Mouse (Mus musculus): ENCODE measurements around the gene Alkbh7. TPM values are rescaled to one million over a fixed set of nuclear protein-coding genes. Genes with fewer than 3 reads are reported as not detected.

Alkbh7 gene
- polyA plus RNA-seq, 1 experiment from 2014 or later = 20.9 TPM

- no peak overlapping the region for H3K4me3 ChIP-seq (replicated peaks)
- no peaks in the 10 kb centered on the region for H3K36me3 ChIP-seq
- no peaks in the 10 kb centered on the region for H3K9me3 ChIP-seq (replicated peaks)
- no peak overlapping the region for H3K9ac ChIP-seq
- no peak overlapping the region for H3K27ac ChIP-seq
- DNase-seq (no peak), ATAC-seq (ENCODE audit: low read depth) (no peak)
- 54% methylated on average over 14 of the region's 14 CpGs for WGBS (ENCODE audit: insufficient replicate concordance)
- H3K4me1 ChIP-seq (replicated peaks) = peaks cover 8% of the 10 kb centered on the region
- H3K4me2 ChIP-seq = no peak overlapping the region
- H3K27me3 ChIP-seq = peaks cover 24% of the 10 kb centered on the region
Measured at GRCm38 (mm10) chr17:56973956-56974707, 23.0 kb upstream of the Alkbh7 start.

DNA sequence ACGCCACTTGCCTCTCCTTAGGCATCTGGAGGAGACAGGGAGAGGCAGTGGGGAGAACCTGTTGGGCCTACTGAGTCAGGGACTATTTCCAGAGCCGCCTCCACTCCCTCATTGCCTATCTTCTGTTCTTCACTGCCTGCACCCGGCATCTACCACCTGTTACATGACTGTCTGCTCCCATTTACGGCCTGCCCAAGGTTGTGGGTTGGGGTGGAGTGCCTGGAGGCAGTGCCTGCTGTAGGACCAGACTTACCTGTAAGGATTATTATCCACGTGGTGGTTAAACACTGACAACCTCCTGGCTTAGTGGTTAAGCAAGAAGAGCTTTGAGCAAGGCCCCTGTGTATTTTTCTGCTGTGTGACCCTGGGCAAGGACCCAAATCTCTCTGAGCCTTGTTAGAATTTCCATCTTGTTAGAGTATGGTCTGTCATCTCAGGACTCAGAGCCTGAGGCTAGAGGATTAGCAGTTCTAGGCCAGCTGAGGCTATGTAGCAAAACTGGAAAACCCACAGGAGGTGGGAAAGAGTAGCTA is 22.4 kb upstream of the Alkbh7 start:
- 62% methylated on average over 5 of the region's 5 CpGs for WGBS (ENCODE audit: insufficient replicate concordance)
- H3K4me1 ChIP-seq (replicated peaks) = peaks cover 11% of the 10 kb centered on the region
- H3K9me3 ChIP-seq (replicated peaks) = no peaks in the 10 kb centered on the region
- H3K36me3 ChIP-seq = no peaks in the 10 kb centered on the region
- no peak overlapping the region for H3K4me3 ChIP-seq (replicated peaks)
- H3K4me2 ChIP-seq = no peak overlapping the region
- no peak overlapping the region for H3K9ac ChIP-seq
- DNase-seq = no peak
- peaks cover 18% of the 10 kb centered on the region for H3K27me3 ChIP-seq
- ATAC-seq (ENCODE audit: low read depth) = no peak
- no peak overlapping the region for H3K27ac ChIP-seq

DNA sequence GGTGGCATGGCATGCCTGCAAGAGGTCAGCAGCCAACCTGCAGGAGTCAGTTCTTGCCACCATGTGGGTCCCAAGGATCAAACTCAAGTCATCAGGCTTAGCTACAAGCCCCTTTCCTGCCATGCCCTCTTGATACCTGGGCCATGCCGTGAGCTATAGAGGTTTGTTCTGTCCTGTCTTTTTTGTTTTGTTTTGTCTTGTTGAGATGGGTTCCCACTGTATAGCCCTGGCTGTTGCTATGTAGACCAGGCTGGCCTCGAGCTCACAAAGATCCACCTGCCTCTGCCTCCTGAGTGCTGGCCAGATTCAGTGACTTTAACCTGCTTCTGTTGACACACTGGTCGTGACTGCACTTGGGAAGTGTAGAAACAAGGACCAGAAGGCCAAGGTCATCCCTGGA is 21.7 kb upstream of the Alkbh7 start:
- H3K4me2 ChIP-seq = no peak overlapping the region
- peaks cover 12% of the 10 kb centered on the region; the same call in 1 of the 2 replicates for H3K27me3 ChIP-seq
- no peaks in the 10 kb centered on the region for H3K36me3 ChIP-seq
- peaks cover 11% of the 10 kb centered on the region for H3K4me1 ChIP-seq (replicated peaks)
- no peak overlapping the region for H3K9ac ChIP-seq
- ATAC-seq (ENCODE audit: low read depth) (no peak), DNase-seq (no peak)
- 57% methylated on average over 3 of the region's 3 CpGs for WGBS (ENCODE audit: insufficient replicate concordance)
- no peak overlapping the region for H3K4me3 ChIP-seq (replicated peaks)
- H3K27ac ChIP-seq = no peak overlapping the region
- H3K9me3 ChIP-seq (replicated peaks) = no peaks in the 10 kb centered on the region

GRCm38 (mm10) chr17:56976531-56977390 is 20.4 kb upstream of the Alkbh7 start:
- Histone ChIP-seq H3K36me3 (no peaks in the 10 kb centered on the region), H3K4me2 (no peak overlapping the region), H3K4me3 (replicated peaks) (no peak overlapping the region), H3K27me3 (0 out of 2 replicates have a peak, but pooled peaks cover 1% of the 10 kb centered on the region), H3K27ac (no peak overlapping the region), H3K9me3 (replicated peaks) (no peaks in the 10 kb centered on the region), H3K9ac (no peak overlapping the region), H3K4me1 (replicated peaks) (peaks cover 11% of the 10 kb centered on the region)
- DNase-seq (no peak), ATAC-seq (ENCODE audit: low read depth) (no peak)
- 56% methylated on average over 8 of the region's 8 CpGs for WGBS (ENCODE audit: insufficient replicate concordance)

DNA sequence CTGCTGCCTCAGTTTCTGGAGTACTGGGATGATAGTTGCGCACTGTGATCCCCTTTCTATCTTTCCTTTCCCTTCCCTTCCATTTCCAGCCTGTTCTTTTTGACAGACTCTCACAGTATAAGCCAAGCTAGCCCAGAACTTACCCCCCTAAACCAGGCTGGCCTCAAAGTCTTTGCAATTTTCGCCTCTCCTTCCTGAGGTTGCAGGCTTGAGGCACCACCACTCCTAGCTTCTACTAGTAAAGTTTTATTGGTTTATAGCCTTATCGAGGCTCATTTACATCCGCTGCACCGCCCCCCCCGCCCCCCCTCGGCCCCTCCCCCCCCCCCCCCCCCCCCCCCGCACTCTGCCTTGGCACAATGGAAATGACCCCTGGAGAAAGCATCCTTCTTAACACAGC is 17.6 kb upstream of the Alkbh7 start:
- H3K4me3 ChIP-seq (replicated peaks) = no peak overlapping the region
- H3K27me3 ChIP-seq = no peaks in the 10 kb centered on the region
- WGBS (ENCODE audit: insufficient replicate concordance) = 24% methylated on average over 7 of the region's 8 CpGs
- H3K36me3 ChIP-seq = no peaks in the 10 kb centered on the region
- ATAC-seq (ENCODE audit: low read depth) (no peak), DNase-seq (no peak)
- H3K27ac ChIP-seq = no peak overlapping the region
- H3K9me3 ChIP-seq (replicated peaks) = no peaks in the 10 kb centered on the region
- no peak overlapping the region for H3K9ac ChIP-seq
- H3K4me1 ChIP-seq (replicated peaks) = peaks cover 8% of the 10 kb centered on the region
- H3K4me2 ChIP-seq = no peak overlapping the region

GRCm38 (mm10) chr17:56981049-56981448 is 16.1 kb upstream of the Alkbh7 start:
- 52% methylated on average over 7 of the region's 7 CpGs for WGBS (ENCODE audit: insufficient replicate concordance)
- ATAC-seq (ENCODE audit: low read depth) (no peak), DNase-seq (no peak)
- H3K36me3 ChIP-seq = no peaks in the 10 kb centered on the region
- no peak overlapping the region for H3K4me3 ChIP-seq (replicated peaks)
- H3K4me2 ChIP-seq = no peak overlapping the region
- peaks cover 7% of the 10 kb centered on the region for H3K4me1 ChIP-seq (replicated peaks)
- no peaks in the 10 kb centered on the region for H3K27me3 ChIP-seq
- no peak overlapping the region for H3K9ac ChIP-seq
- no peak overlapping the region for H3K27ac ChIP-seq
- no peaks in the 10 kb centered on the region for H3K9me3 ChIP-seq (replicated peaks)

DNA sequence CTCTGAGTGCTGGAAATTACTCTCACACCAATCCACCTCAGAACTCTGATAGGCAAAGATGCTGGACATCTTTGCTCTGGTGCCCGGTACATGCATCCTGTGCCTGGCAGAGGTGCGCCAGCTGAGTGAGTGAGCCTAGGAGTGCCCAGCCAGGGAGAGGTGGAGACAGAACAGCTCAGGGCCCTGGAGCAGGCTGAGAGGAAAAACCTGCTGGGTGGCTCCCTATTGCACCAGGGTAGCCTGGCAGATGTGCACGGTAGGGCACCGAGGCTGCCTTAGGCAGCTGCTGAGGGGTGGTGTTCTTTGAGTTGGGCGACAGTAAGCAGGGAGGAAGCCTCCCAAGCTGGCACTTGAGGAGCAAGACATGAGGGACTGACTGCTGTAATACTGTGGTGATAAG is 15.1 kb upstream of the Alkbh7 start, which contains the start of gene Acer1:
TSS of gene Acer1 (minus strand) at position 114 of the 400 bp plus-strand sequence.
- Histone ChIP-seq H3K27me3 (no peaks in the 10 kb centered on the region), H3K27ac (no peak within 1 kb of the TSS), H3K9me3 (replicated peaks) (no peaks in the 10 kb centered on the region), H3K4me1 (replicated peaks) (peaks cover 3% of the 10 kb centered on the region; the same call in 1 of the 2 replicates), H3K4me2 (no peak within 1 kb of the TSS), H3K9ac (no peak within 1 kb of the TSS), H3K36me3 (no peaks in the 10 kb centered on the region), H3K4me3 (replicated peaks) (no peak within 1 kb of the TSS)
- no peak for DNase-seq
- ATAC-seq (ENCODE audit: low read depth) = no peak
- 76% methylated on average over 5 of the region's 5 CpGs for WGBS (ENCODE audit: insufficient replicate concordance)

GRCm38 (mm10) chr17:56984886-56985285 is 12.3 kb upstream of the Alkbh7 start:
- no peak overlapping the region for H3K9ac ChIP-seq
- H3K4me1 ChIP-seq (replicated peaks) = no peaks in the 10 kb centered on the region
- no peak overlapping the region for H3K27ac ChIP-seq
- no peaks in the 10 kb centered on the region for H3K9me3 ChIP-seq (replicated peaks)
- no peak overlapping the region for H3K4me3 ChIP-seq (replicated peaks)
- no peak overlapping the region for H3K4me2 ChIP-seq
- H3K36me3 ChIP-seq = no peaks in the 10 kb centered on the region
- WGBS (ENCODE audit: insufficient replicate concordance) = 63% methylated on average over 9 of the region's 9 CpGs
- H3K27me3 ChIP-seq = no peaks in the 10 kb centered on the region
- no peak for DNase-seq
- ATAC-seq (ENCODE audit: low read depth) = no peak

DNA sequence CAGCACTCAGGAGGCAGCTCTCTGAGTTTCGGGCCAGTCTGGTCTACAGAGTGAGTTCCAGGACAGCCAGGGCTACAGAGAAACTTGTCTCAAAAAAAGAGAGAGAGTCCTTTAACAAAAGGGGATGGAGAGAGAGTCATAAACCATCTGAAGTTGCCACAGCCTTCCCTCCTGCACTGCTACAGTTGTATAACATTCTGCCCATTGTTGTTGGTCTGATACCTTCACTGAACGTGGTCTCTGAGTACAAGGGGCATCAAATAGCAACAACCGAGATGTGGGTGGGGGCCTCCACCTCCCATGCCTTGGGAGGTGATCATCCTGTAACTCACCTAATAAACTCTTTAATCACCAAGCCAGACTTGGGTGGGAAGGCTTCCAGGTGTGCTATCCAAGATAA is 11.5 kb upstream of the Alkbh7 start:
- no peak for ATAC-seq (ENCODE audit: low read depth)
- WGBS (ENCODE audit: insufficient replicate concordance) = 59% methylated on average over 3 of the region's 3 CpGs
- no peak for DNase-seq
- Histone ChIP-seq H3K9ac (no peak overlapping the region), H3K4me1 (replicated peaks) (peaks cover 3% of the 10 kb centered on the region; the same call in 1 of the 2 replicates), H3K4me3 (replicated peaks) (no peak overlapping the region), H3K27ac (no peak overlapping the region), H3K27me3 (no peaks in the 10 kb centered on the region), H3K36me3 (no peaks in the 10 kb centered on the region), H3K4me2 (no peak overlapping the region), H3K9me3 (replicated peaks) (no peaks in the 10 kb centered on the region)

DNA sequence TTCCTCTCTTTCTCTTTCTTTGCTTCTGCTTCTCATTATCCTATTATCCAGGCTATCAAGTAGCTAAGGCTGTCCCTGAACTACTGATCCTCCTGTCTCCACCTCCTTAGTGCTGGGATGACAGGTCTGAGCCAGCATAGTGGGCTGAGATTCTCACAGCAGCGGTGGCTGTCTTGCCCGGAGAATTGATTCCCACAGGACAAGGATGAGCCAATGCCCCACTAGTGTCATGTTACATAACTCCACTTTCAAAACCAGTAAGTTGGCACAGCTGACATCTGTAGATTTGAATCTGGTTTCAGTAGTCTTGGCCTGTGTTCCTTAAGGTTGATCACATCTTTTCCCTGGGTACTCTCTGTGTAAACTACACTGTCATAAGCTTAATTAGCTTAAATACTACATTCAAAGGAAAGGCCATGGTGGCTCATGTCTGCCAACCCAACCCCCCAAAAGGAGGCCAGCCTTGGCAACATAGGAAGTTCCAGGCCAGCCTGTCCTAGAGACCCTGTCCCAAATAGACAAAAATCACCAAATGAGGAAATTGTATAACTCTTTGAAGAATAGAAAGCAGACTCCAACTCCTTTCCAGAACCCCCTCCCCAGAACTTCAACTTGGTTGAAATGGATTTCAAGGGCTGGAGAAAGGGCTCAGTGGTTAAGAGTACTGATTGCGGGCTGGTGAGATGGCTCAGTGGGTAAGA is 10.9 kb upstream of the Alkbh7 start:
- Histone ChIP-seq H3K9ac (no peak overlapping the region), H3K4me3 (replicated peaks) (no peak overlapping the region), H3K9me3 (replicated peaks) (no peaks in the 10 kb centered on the region), H3K4me1 (replicated peaks) (peaks cover 9% of the 10 kb centered on the region), H3K36me3 (peaks cover 4% of the 10 kb centered on the region; the same call in 1 of the 2 replicates), H3K27me3 (no peaks in the 10 kb centered on the region), H3K4me2 (no peak overlapping the region), H3K27ac (no peak overlapping the region)
- WGBS (ENCODE audit: insufficient replicate concordance) = 79% methylated on average over 3 of the region's 3 CpGs
- ATAC-seq (ENCODE audit: low read depth) (no peak), DNase-seq (no peak)

GRCm38 (mm10) chr17:56988441-56988840 is 8.7 kb upstream of the Alkbh7 start:
- 82% methylated on average over 7 of the region's 7 CpGs for WGBS (ENCODE audit: insufficient replicate concordance)
- ATAC-seq (ENCODE audit: low read depth) = no peak
- DNase-seq = no peak
- Histone ChIP-seq H3K4me3 (replicated peaks) (no peak overlapping the region), H3K36me3 (peaks cover 24% of the 10 kb centered on the region), H3K4me1 (replicated peaks) (peaks cover 21% of the 10 kb centered on the region), H3K4me2 (no peak overlapping the region), H3K9me3 (replicated peaks) (no peaks in the 10 kb centered on the region), H3K27me3 (no peaks in the 10 kb centered on the region), H3K9ac (no peak overlapping the region), H3K27ac (no peak overlapping the region)

Measured in liver, embryonic 13.5 days (tissue).